Mouse (Mus musculus) brain, embryonic 14.5 days (tissue): ENCODE data around the gene Lypd3.

ENCODE experiments used
- CTCF ChIP-seq: fragments of 200-500 bp; IDR thresholded peaks from 2 replicates; pipeline ENCODE4 v1.5.1; 2012; ENCODE audit warnings: inconsistent platforms, mild to moderate bottlenecking, moderate library complexity, borderline replicate concordance; ENCODE audit not compliant: insufficient read depth, insufficient read length; ENCODE audit errors: extremely low read depth
- POLR2A ChIP-seq: fragments of 200-500 bp; IDR thresholded peaks from 2 replicates; pipeline ENCODE4 v1.6.1; 2012; ENCODE audit warnings: mild to moderate bottlenecking, inconsistent platforms, borderline replicate concordance; ENCODE audit not compliant: poor library complexity, insufficient read depth, insufficient read length, severe bottlenecking; ENCODE audit errors: extremely low read depth

DNA sequence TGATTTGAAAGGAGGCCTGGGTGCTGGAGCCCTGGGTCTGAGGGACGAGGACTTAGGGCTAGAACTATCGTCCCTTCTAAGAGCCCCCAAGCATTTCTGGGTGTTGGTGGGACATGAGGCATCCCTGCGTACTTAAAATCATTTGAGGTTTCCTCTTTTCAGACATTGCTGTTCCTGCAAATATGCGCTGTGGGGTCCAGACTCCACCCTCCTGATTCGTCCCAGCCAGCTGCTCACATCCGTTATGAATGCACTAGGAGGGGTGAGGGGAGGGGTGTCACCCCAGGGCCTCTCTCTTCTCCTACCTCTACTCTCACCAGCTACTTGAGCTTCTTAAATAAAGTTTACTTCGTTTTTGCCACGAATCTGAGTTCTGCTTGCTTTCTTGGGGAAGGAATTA lies 27.8 kb upstream of the Lypd3 start:
- TF ChIP-seq CTCF = no peak
- TF ChIP-seq POLR2A = no peak
